Mouse (Mus musculus): ENCODE measurements at regions not wholly inside any gene's neighbourhood (a gene's known extent, or its start where the extent isn't known, plus 50 kb on each side); places are given as distances from the start of the nearest gene placed in this dataset.

DNA sequence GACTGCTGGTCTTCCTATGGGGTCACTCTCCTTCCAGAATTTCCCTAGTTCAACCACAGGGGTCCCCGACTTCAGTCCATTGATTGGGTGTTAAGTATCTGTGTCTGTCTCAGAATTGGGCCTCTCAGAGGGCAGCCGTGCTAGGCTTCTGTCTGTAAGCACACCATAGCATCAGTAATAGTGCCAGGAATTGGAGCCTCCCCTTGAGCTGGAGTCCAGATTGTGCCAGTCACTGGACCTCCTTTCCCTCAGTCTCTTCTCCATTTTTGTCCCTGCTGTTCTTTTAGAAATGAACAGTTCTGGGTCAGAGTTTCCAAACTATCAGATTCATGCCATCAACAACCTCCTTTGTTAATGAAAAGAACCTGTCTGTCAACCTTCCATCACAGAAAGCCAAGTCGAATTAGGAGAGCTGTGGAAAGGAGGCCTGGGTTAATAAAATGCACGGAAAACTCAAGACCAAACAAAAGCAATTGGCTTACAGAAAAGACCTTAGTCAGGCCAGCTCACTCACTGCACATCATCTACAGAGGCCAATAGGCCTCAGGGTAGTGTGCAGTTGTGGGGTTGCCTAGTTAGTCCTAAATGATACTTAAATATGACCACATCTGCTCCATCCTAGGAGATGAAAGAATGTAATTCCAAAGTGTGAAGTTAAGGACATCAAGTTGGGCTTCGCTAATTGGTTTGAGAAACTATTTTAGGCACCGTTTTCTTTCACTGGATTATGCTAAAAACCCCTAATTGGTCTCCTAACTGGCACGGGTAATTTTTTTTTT lies 156.5 kb upstream of the Krr1 start:
- H3K27ac ChIP-seq = no peak overlapping the region
- no peak overlapping the region for H3K4me3 ChIP-seq (replicated peaks)
- 0 out of 2 replicates have a peak, but pooled peaks cover 7% of the 10 kb centered on the region for H3K27me3 ChIP-seq
- WGBS = 47% methylated on average over 7 of the region's 7 CpGs
- peaks cover 9% of the 10 kb centered on the region; the same call in 1 of the 2 replicates for H3K4me1 ChIP-seq
- H3K9ac ChIP-seq = no peak overlapping the region
- peak; percentile 87; the same call in 1 of the 2 replicates for ATAC-seq (ENCODE audit: low FRiP score)
- no peaks in the 10 kb centered on the region for H3K36me3 ChIP-seq (replicated peaks)
- H3K9me3 ChIP-seq = no peaks in the 10 kb centered on the region
- no peak overlapping the region for H3K4me2 ChIP-seq

DNA sequence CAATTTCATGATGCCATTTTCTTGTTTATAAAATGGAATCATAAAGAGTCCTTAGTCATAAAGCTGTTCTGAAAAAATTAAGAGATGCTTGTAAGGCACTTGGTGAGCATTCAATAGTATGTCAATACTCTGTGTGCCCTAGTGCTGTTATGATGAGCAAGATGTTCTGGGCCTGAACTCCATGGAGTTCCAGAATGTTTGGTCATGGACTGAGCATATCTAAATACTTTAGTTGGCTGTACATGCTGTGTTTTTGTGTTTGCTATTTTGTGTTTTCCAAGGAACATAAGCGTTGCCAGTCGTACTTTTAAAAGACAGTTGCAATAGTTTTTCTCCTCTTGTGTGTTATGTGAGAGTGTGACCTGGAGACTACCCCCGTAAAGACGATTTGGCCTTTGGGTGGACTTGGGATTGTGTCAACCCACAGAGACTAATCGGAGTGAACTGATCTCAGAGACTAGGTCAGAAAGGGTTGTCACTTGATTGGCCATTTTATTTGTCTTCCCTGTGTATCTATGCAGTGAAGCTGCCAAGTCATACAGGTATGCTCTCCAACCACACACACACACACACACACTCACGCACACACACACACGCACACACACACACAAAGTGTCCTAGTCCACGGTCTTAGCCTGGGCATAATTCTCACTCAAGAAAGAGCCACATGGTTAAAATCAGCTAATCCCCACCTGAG lies 152.6 kb upstream of the Krr1 start:
- Histone ChIP-seq H3K9ac (no peak overlapping the region), H3K27me3 (0 out of 2 replicates have a peak, but pooled peaks cover 3% of the 10 kb centered on the region), H3K36me3 (replicated peaks) (no peaks in the 10 kb centered on the region), H3K4me1 (peaks cover 9% of the 10 kb centered on the region; the same call in 1 of the 2 replicates), H3K4me3 (replicated peaks) (no peak overlapping the region), H3K4me2 (no peak overlapping the region), H3K27ac (no peak overlapping the region), H3K9me3 (no peaks in the 10 kb centered on the region)
- WGBS = 94% methylated on average over 8 of the region's 8 CpGs
- no peak for ATAC-seq (ENCODE audit: low FRiP score)

DNA sequence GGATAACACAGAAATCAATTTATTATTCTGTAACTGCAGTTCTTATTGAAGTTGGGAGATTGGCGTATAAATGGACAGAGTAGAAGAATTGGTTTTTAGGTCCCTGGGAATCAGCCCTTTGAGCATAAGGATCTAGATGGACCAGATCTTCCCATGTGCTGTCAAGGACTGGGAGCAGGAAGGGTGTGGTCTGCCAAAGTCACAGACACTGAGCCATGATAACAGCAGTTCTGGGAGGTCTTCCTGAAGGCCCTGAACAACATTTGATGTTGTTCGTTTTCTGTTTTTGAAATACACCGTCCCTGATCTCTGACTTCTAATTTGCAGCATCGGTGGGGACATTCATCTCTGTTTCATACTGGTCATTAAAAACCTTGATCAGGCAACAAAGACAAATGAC lies 147.6 kb upstream of the Krr1 start:
- H3K27ac ChIP-seq = no peak overlapping the region
- 90% methylated on average over 4 of the region's 4 CpGs for WGBS
- no peak overlapping the region for H3K9ac ChIP-seq
- H3K36me3 ChIP-seq (replicated peaks) = no peaks in the 10 kb centered on the region
- no peak for ATAC-seq (ENCODE audit: low FRiP score)
- no peak overlapping the region for H3K4me3 ChIP-seq (replicated peaks)
- no peaks in the 10 kb centered on the region for H3K9me3 ChIP-seq
- H3K27me3 ChIP-seq = no peaks in the 10 kb centered on the region
- no peaks in the 10 kb centered on the region for H3K4me1 ChIP-seq
- H3K4me2 ChIP-seq = no peak overlapping the region

DNA sequence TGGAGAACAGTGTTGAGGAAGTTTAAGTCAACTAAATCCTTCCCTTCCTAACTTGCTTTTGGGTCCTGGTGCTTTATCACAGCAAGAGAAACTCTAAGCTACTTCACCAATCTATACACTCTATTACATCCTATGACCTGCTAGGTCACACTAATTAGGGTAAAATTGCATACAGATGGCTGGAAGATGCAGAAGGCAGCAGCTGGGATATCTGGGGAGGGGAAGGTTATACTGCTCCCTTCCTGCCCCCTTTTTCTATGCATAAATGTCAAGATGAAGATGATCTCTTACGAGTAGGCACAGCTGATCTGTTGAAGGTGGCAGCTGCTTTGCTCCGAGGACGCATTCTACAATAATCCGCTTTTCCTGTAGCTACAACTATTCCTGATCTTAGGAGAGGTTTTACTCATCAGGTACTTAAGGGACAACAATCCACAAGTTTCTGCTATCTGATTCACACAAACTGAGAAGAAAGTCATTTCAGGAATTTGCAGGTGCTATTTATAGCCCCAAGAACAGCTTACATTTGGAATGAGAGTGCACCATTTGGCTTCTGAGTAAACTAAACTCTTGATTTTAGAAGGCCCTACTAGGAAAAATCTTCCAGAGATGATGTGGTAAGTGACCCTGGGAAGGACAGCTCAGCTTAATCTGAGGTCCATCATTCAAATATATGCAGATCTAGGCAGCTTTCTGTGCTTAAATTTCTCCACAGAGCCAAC lies 146.3 kb upstream of the Krr1 start:
- no peaks in the 10 kb centered on the region for H3K4me1 ChIP-seq
- ATAC-seq (ENCODE audit: low FRiP score) = no peak
- WGBS = 76% methylated on average over 4 of the region's 4 CpGs

DNA sequence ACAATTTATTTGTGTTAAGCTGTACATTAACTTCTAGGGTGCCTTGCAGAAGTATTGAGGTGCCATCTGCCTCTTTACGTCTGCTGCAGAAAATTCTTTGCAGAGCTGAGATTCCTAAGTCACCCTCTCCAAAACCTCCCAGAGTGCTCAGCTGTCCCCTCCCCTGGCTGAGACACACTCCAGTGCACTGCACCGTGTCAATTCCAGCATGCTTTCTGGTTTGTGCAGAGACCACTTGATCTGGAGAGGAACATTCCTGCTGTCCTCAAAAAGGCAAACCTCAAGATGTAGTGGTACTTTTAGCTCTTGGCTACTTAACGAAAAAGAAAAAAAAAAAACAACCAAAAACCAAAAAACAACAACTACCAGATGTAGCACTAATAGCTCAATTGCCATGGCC lies 145.2 kb upstream of the Krr1 start:
- 66% methylated on average over 3 of the region's 3 CpGs for WGBS
- no peak overlapping the region for H3K4me3 ChIP-seq (replicated peaks)
- H3K9me3 ChIP-seq = no peaks in the 10 kb centered on the region
- ATAC-seq (ENCODE audit: low FRiP score) = no peak
- no peaks in the 10 kb centered on the region for H3K36me3 ChIP-seq (replicated peaks)
- no peak overlapping the region for H3K27ac ChIP-seq
- no peaks in the 10 kb centered on the region for H3K4me1 ChIP-seq
- H3K27me3 ChIP-seq = no peaks in the 10 kb centered on the region
- H3K4me2 ChIP-seq = no peak overlapping the region
- H3K9ac ChIP-seq = no peak overlapping the region

More for the DNA sequence above, 146.3 kb upstream of the Krr1 start:
- H3K9me3 ChIP-seq = no peaks in the 10 kb centered on the region
- no peak overlapping the region for H3K27ac ChIP-seq
- H3K9ac ChIP-seq = no peak overlapping the region
- H3K36me3 ChIP-seq (replicated peaks) = no peaks in the 10 kb centered on the region
- H3K4me2 ChIP-seq = no peak overlapping the region
- H3K27me3 ChIP-seq = no peaks in the 10 kb centered on the region
- no peak overlapping the region for H3K4me3 ChIP-seq (replicated peaks)

DNA sequence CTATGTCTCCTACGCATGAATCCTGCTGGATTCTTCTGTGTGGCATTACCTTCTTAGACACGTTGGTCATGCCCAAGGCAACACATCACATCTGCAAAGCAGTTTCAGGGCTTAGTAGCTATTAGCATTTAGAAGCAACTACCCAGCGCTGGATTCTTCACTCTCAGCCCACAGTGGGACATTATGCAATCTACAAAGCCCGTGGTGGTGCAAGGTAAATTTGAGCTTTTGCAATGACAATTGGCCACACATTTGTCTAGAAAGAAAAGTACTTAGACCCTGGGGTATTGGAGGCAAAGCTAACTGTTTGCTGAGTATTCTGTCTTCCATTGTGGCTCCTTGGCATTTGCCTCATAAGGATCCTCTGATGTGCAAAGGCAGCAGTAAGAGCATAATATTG lies 144.5 kb upstream of the Krr1 start:
- 80% methylated on average over 4 of the region's 4 CpGs for WGBS
- no peak overlapping the region for H3K4me2 ChIP-seq
- no peaks in the 10 kb centered on the region for H3K27me3 ChIP-seq
- H3K36me3 ChIP-seq (replicated peaks) = no peaks in the 10 kb centered on the region
- no peak overlapping the region for H3K9ac ChIP-seq
- H3K9me3 ChIP-seq = no peaks in the 10 kb centered on the region
- H3K4me3 ChIP-seq (replicated peaks) = no peak overlapping the region
- ATAC-seq (ENCODE audit: low FRiP score) = no peak
- H3K4me1 ChIP-seq = no peaks in the 10 kb centered on the region
- no peak overlapping the region for H3K27ac ChIP-seq

DNA sequence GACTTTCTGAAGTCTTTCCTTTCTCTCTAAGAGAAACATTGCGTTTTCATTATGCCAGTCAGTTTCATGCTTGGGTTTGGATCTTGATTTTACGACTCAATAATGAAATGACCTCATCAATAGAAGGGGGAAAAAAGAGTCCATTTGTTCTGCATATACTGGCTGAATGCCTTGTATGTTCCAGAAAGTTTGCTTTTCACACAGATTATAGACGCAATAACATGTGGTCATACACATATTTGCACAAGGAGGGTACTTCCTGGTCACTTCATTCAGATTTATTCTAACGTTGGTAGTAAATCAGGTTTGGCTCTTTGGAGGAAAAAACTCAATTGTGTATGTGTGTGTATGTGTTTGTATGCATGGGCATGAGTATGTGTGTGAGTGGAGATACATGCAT lies 143.9 kb upstream of the Krr1 start:
- 91% methylated on average over 4 of the region's 4 CpGs for WGBS
- Histone ChIP-seq H3K4me3 (replicated peaks) (no peak overlapping the region), H3K27me3 (no peaks in the 10 kb centered on the region; the same call in 1 of the 2 replicates), H3K9me3 (no peaks in the 10 kb centered on the region), H3K9ac (no peak overlapping the region), H3K4me2 (no peak overlapping the region), H3K4me1 (no peaks in the 10 kb centered on the region), H3K36me3 (replicated peaks) (no peaks in the 10 kb centered on the region), H3K27ac (no peak overlapping the region)
- ATAC-seq (ENCODE audit: low FRiP score) = no peak

DNA sequence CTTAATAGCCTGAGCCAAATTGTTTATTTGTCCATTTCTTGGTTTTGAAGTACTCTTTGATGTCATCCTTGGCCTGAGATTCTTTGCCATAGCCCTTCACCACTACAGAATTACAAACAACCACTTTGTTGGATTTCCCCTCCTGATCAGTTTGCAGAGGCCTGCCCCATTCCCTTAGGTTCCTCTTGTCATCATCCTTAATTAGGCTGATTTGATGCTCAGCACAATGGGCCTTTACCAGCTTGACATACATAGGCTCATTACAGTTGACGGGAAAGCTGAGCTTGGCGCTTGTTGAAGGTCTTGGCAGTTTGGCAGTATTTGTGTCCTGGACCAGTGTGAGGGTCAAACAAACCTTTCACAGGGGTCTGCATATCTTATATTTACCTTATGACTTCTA lies 143.2 kb upstream of the Krr1 start:
- Histone ChIP-seq H3K4me1 (no peaks in the 10 kb centered on the region), H3K9me3 (no peaks in the 10 kb centered on the region), H3K27me3 (peaks cover 5% of the 10 kb centered on the region; the same call in 1 of the 2 replicates), H3K36me3 (replicated peaks) (no peaks in the 10 kb centered on the region), H3K9ac (no peak overlapping the region), H3K4me3 (replicated peaks) (no peak overlapping the region), H3K4me2 (no peak overlapping the region), H3K27ac (no peak overlapping the region)
- WGBS = 66% methylated on average over 2 of the region's 2 CpGs
- no peak for ATAC-seq (ENCODE audit: low FRiP score)

DNA sequence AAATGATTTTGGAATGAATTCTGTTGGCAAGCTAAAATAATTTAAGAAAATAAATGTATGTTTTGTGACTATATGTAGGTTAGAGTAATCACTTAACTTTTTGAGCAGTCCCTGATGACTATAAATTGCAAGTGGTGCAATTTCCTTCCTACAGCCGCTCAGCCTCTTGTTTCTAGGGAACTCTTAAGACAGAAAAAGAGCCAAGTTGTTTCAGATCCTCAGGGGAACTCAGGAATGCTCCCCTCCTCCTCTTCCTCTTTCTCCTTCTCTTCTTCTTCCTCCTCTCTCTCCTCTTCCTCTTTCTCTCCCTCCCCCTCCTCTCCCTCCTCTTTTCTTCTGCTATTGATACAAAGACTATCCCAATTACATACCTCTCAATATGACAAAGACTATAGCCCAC lies 141.4 kb upstream of the Krr1 start:
- Histone ChIP-seq H3K27ac (no peak overlapping the region), H3K9ac (no peak overlapping the region), H3K36me3 (replicated peaks) (no peaks in the 10 kb centered on the region), H3K4me1 (peaks cover under 1% of the 10 kb centered on the region), H3K4me2 (no peak overlapping the region), H3K4me3 (replicated peaks) (no peak overlapping the region), H3K9me3 (no peaks in the 10 kb centered on the region), H3K27me3 (peaks cover 7% of the 10 kb centered on the region; the same call in 1 of the 2 replicates)
- WGBS = 77% methylated on average over 1 of the region's 1 CpGs
- ATAC-seq (ENCODE audit: low FRiP score) = no peak

DNA sequence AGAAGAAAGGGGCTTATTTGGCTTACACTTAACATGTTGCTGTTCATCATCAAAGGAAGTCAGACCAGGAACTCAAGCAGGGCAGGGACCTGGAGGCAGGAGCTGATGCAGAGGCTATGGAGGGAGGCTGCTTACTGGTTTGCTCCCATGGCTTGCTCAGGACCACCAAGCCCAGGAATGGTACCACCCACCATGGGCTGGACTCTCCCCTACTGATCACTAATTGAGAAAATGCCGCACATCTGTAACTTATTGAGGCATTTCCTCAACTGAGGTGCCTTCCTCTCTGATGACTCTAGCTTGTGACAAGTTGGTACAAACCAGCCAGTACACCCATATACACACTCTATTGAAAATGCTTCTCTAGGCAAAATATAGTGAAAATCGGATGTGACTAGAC lies 138.9 kb upstream of the Krr1 start:
- Histone ChIP-seq H3K9me3 (no peaks in the 10 kb centered on the region), H3K27me3 (peaks cover 7% of the 10 kb centered on the region; the same call in 1 of the 2 replicates), H3K9ac (no peak overlapping the region), H3K4me1 (peaks cover 7% of the 10 kb centered on the region), H3K4me2 (no peak overlapping the region), H3K36me3 (replicated peaks) (no peaks in the 10 kb centered on the region), H3K27ac (no peak overlapping the region), H3K4me3 (replicated peaks) (no peak overlapping the region)
- no peak for ATAC-seq (ENCODE audit: low FRiP score)
- WGBS = 90% methylated on average over 2 of the region's 2 CpGs

DNA sequence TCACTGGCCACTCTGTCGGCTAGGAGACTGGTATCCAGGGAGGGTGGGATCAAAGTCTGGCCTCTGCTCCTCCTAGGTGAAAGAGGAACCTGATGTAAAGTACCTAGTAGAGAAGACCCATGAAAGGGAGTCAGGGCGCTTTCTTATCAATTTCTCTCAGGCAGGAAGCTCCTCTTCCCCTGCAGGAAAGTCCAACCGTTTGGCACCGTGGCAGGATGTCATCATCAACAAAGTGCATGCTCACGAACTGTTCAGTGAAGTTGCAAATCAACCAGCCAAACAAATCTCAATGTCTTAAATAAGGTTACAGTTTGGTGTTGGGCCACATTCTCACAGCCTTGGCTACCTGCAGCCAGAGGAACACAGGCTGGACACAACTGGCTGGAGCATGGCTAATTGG lies 138.2 kb upstream of the Krr1 start:
- 77% methylated on average over 5 of the region's 5 CpGs for WGBS
- no peak overlapping the region for H3K4me3 ChIP-seq (replicated peaks)
- no peak overlapping the region for H3K27ac ChIP-seq

More for the DNA sequence above, 138.2 kb upstream of the Krr1 start:
- H3K4me2 ChIP-seq = no peak overlapping the region
- H3K9me3 ChIP-seq = no peaks in the 10 kb centered on the region
- no peaks in the 10 kb centered on the region for H3K36me3 ChIP-seq (replicated peaks)
- ATAC-seq (ENCODE audit: low FRiP score) = no peak
- H3K4me1 ChIP-seq = peaks cover 7% of the 10 kb centered on the region
- no peak overlapping the region for H3K9ac ChIP-seq
- peaks cover 7% of the 10 kb centered on the region; the same call in 1 of the 2 replicates for H3K27me3 ChIP-seq
